Mouse (Mus musculus): Measurements from ENCODE around the gene Rnf126.

- TF ChIP-seq CTCF (IDR thresholded peaks at IDR 0.05; ENCODE audit: extremely low read depth, insufficient read depth, insufficient read length, insufficient replicate concordance) (no peak), POLR2A (IDR thresholded peaks at IDR 0.05; ENCODE audit: low read depth, low read length) (no peak)
These were observed 13.9 kb upstream of the Rnf126 start for GRCm38 (mm10) chr10:79780664-79781015.

All from spleen, adult 2 months (tissue).